Mouse (Mus musculus) cortical plate, adult 2 months (tissue): ENCODE data around the gene Atg10.

Experiments
- CTCF ChIP-seq: fragments of 200-500 bp; IDR thresholded peaks from 2 replicates; pipeline ENCODE4 v1.5.1; 2011; ENCODE audit warnings: mild to moderate bottlenecking, control low read depth, low read length; ENCODE audit not compliant: insufficient read depth; ENCODE audit errors: extremely low read depth
- POLR2A ChIP-seq: fragments of 200-500 bp; IDR thresholded peaks from 2 replicates; pipeline ENCODE4 v1.6.1; 2011; ENCODE audit warnings: mild to moderate bottlenecking, low read length, control low read depth; ENCODE audit not compliant: insufficient read depth; ENCODE audit errors: extremely low read depth

DNA sequence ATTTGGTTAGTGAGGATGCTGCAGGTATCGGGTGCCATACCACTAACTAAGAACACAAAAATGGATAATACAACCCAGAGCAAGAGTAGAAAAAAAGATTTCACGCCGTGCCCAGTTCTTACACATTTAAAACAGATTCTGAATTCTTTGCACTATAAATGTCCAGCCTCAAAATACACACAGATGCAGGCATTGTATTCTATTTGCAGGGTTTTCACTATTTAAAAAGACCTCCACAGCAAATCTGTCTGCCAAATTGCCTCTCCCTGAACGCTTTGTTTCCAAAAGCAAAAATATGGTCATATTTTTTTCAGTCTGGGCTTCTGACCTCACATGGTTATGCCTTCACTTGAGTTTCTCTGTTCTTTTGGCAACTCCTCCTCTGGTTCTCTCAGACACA lies 328.9 kb downstream of the Atg10 start:
- no peak for TF ChIP-seq CTCF
- no peak for TF ChIP-seq POLR2A
